Mouse (Mus musculus) limb, embryonic 11.5 days (tissue): ENCODE data around the gene Klf7. TPM values are rescaled to one million over a fixed set of nuclear protein-coding genes. Genes with fewer than 3 reads are reported as not detected.
"Not testable (repeated sequence)": the region's sequence is repeated elsewhere in the genome, so short reads cannot be mapped to it uniquely, and the experiment has no call there.

Experiments used
- ATAC-seq: fragments of 200-750 bp; cut with Nextera tagmentation; 2 replicates; pipeline ENCODE4 v1.8.0; 2017; ENCODE audit warnings: low read depth; ENCODE audit not compliant: insufficient number of reproducible peaks, low FRiP score, low TSS enrichment
- DNase-seq: peaks from one replicate; pipeline ENCODE4 v3.0.0-alpha.2; 2015; ENCODE audit warnings: low spot score
- H3K27ac ChIP-seq: fragments of 300-500 bp; sonication (generic); replicated peaks from 2 replicates; pipeline ENCODE4 v1.5.1; 2014; ENCODE audit warnings: low read depth, mild to moderate bottlenecking, low read length
- H3K27me3 ChIP-seq: fragments of 300-500 bp; sonication (generic); 2 replicates; pipeline ENCODE4 v1.6.1; 2014; ENCODE audit warnings: mild to moderate bottlenecking, low read length, mixed read lengths; ENCODE audit not compliant: control insufficient read depth, insufficient read depth
- H3K36me3 ChIP-seq: fragments of 300-500 bp; sonication (generic); 2 replicates; pipeline ENCODE4 v1.6.1; 2014; ENCODE audit warnings: mild to moderate bottlenecking, low read length, moderate library complexity, mixed read lengths; ENCODE audit not compliant: control insufficient read depth, insufficient read depth
- H3K4me1 ChIP-seq: fragments of 300-500 bp; sonication (generic); 2 replicates; pipeline ENCODE4 v1.6.1; 2014; ENCODE audit warnings: low read length, mixed read lengths; ENCODE audit not compliant: control insufficient read depth, insufficient read depth
- H3K4me2 ChIP-seq: fragments of 300-500 bp; sonication (generic); 2 replicates; pipeline ENCODE4 v1.6.1; 2014; ENCODE audit warnings: low read depth, mild to moderate bottlenecking, moderate library complexity; ENCODE audit not compliant: severe bottlenecking
- H3K4me3 ChIP-seq: fragments of 300-500 bp; sonication (generic); 2 replicates; pipeline ENCODE4 v1.5.1; 2014; ENCODE audit warnings: low read depth, low read length
- H3K9ac ChIP-seq: fragments of 300-500 bp; sonication (generic); 2 replicates; pipeline ENCODE4 v1.6.1; 2014; ENCODE audit warnings: mild to moderate bottlenecking, low read length
- H3K9me3 ChIP-seq: fragments of 300-500 bp; sonication (generic); 2 replicates; pipeline ENCODE4 v1.6.1; 2016; ENCODE audit warnings: low read length; ENCODE audit not compliant: control insufficient read depth
- WGBS: fragments of 180-500 bp; shearing (Covaris S2); extraction: QIAGEN DNeasy Blood & Tissue Kit; methylation state at CpG from one replicate; pipeline ENCODE4 v1.1.7; 2014; 5-methylcytosine and 5-hydroxymethylcytosine counted together
- polyA plus RNA-seq: library from polyadenylated mRNA; unstranded; fragments of >200 nt; fragmentation: Nextera tagmentation; extraction: Ambion mirVana; gene quantifications from 2 replicates; pipeline ENCODE4 v1.2.1, GENCODE M21; 2014

Klf7 gene
- polyA plus RNA-seq, 1 experiment from 2014 or later: 13.1 TPM

DNA sequence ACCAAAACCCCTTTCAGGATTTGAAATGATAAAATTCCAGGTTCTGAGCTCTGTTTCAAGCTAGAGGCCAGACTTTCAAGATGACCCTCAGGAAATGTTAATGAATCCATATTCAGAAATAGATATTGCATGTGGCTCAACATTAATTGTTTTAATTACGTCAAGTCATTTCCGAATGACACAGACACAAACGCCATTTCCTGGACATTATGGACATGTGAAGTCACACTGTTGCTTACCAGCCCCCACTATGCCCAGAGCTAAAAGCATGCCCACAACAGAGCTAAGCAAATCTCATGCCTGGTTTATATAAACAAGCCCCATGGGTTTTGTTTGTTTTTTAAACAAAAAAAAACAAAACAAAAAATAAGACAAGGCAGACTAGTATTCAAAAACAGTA, 7.5 kb downstream of the Klf7 start:
- ATAC-seq: no peak
- WGBS: 84% methylated on average over 3 of the region's 3 CpGs
- H3K27me3 ChIP-seq: no peaks in the 10 kb centered on the region

DNA sequence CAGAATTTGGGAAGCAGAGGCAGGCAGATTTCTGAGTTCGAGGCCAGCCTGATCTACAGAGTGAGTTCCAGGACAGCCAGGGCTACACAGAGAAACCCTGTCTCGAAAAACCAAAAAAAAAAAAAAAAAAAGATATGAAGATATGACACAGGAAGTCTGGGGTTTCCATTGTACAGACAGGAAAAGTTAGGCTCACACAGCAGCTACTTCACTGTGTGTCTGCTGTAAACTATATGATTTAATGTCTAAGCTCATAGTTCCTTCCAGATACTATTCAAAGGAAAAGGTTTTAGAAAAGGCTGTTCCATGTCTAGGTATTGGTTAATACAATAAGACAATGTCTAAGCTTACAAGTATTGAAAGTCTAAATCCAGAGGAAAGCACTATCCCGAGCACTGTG, 13.4 kb downstream of the Klf7 start:
- not testable (repeated sequence) for H3K4me1 ChIP-seq, H3K27me3 ChIP-seq, H3K36me3 ChIP-seq, ATAC-seq, H3K4me2 ChIP-seq, H3K9ac ChIP-seq, DNase-seq, H3K27ac ChIP-seq, H3K9me3 ChIP-seq, H3K4me3 ChIP-seq
- WGBS: 98% methylated on average over 2 of the region's 3 CpGs

More for the DNA sequence above, 7.5 kb downstream of the Klf7 start:
- Histone ChIP-seq H3K9ac (no peak overlapping the region), H3K4me1 (peaks cover 4% of the 10 kb centered on the region; the same call in 1 of the 2 replicates), H3K9me3 (no peaks in the 10 kb centered on the region), H3K36me3 (no peaks in the 10 kb centered on the region), H3K4me2 (no peak overlapping the region), H3K27ac (no peak overlapping the region), H3K4me3 (no peak overlapping the region)
- DNase-seq: no peak

DNA sequence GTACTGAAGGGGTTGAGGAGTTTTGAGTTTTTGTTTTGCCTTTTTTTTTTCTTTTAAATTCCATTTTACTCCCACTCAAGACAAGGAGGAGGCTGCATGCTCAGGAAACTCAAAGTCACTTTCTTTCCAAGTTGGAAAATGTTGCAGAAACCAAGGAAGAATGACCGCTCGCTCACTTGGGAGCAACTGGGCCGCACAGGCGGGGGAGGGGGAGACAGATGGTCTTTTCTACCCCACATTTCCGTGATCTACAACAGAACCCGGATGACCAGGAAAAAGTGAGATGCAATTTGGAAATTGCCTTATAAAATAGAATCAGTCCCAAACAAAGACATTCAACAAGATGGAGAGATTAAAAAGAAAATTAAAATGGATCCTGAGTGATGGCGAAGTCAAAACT, 14.6 kb downstream of the Klf7 start:
- no peak overlapping the region for H3K4me3 ChIP-seq
- DNase-seq (no peak), ATAC-seq (no peak)

DNA sequence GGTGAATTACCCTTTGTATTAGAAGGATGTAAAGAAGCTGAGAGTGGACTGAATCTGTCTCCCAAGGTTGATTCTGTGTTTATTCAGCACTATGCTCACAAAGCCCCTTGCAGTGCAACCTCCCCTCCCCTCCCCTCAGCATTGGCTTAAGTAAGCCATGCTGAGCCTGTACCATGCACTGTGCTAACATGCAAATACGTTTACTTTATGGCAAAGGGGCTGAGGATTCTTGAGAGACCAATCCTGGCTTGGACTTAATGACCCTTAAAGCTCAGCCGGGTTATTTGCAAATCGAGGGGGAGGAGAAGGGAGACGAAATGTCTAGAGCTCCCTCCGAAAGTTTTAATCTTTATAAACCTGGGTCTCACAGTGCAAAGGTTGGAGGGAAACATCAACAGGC, 16.0 kb downstream of the Klf7 start:
- ATAC-seq (no peak), DNase-seq (no peak)
- H3K9me3 ChIP-seq: no peaks in the 10 kb centered on the region
- H3K27ac ChIP-seq: no peak overlapping the region
- H3K9ac ChIP-seq: no peak overlapping the region
- no peaks in the 10 kb centered on the region for H3K27me3 ChIP-seq
- H3K36me3 ChIP-seq: no peaks in the 10 kb centered on the region
- 42% methylated on average over 5 of the region's 5 CpGs for WGBS
- H3K4me1 ChIP-seq: peaks cover 4% of the 10 kb centered on the region; the same call in 1 of the 2 replicates
- no peak overlapping the region for H3K4me2 ChIP-seq
- H3K4me3 ChIP-seq: no peak overlapping the region

More for the DNA sequence above, 14.6 kb downstream of the Klf7 start:
- WGBS: 75% methylated on average over 7 of the region's 7 CpGs
- H3K4me1 ChIP-seq: no peaks in the 10 kb centered on the region; the same call in 1 of the 2 replicates
- no peaks in the 10 kb centered on the region for H3K9me3 ChIP-seq
- H3K27ac ChIP-seq: no peak overlapping the region
- no peak overlapping the region for H3K9ac ChIP-seq
- H3K4me2 ChIP-seq: no peak overlapping the region
- H3K36me3 ChIP-seq: no peaks in the 10 kb centered on the region
- H3K27me3 ChIP-seq: no peaks in the 10 kb centered on the region

DNA sequence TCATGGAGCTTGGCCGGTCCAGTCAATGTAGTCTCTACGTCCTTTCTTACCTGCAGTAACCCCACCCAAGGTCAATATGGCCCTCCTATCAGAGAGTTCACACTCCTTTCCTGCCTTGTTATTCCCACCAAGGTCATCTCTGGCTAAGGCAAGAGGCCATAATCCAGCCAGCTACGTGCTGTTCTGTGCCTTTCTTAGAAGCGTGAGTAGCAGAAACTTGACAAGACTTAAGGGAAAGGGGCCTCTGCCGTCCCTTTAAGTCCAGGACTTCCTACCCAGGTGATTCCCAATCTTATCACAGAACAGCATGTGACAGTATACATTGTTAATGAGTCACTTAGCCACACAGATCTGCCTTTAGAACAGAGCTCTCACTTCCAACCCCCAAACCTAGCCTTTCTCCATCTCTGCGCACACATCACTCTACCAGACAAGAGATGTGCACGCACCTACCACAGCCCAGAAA, 16.9 kb downstream of the Klf7 start:
- Histone ChIP-seq H3K4me3 (no peak overlapping the region), H3K4me2 (no peak overlapping the region), H3K9me3 (no peaks in the 10 kb centered on the region), H3K36me3 (no peaks in the 10 kb centered on the region), H3K9ac (no peak overlapping the region), H3K27ac (no peak overlapping the region), H3K27me3 (no peaks in the 10 kb centered on the region), H3K4me1 (peaks cover 4% of the 10 kb centered on the region; the same call in 1 of the 2 replicates)
- WGBS: 95% methylated on average over 7 of the region's 7 CpGs
- ATAC-seq: no peak
- no peak for DNase-seq

DNA sequence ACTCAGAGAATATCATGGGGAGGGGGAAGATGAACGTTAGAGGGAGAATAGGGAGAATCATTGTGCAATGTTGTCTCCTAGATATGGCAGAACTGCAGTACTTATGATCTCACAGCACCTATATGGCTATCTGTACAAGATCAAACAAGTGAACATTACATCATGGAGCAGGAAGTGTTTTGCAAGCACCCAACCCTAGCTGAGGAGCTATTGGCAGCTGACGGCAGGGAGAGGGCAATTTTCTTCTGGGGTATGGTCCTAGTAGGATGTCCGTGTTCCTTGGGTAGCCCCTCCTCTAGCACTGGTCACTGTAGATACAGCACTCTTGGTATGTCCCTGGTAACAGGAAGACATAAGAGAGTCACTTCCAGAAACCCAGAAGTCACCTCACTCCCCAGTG, 17.4 kb downstream of the Klf7 start:
- Histone ChIP-seq H3K27ac (no peak overlapping the region), H3K4me1 (peaks cover 4% of the 10 kb centered on the region; the same call in 1 of the 2 replicates), H3K9me3 (no peaks in the 10 kb centered on the region), H3K36me3 (no peaks in the 10 kb centered on the region), H3K4me2 (no peak overlapping the region), H3K4me3 (no peak overlapping the region), H3K9ac (no peak overlapping the region), H3K27me3 (no peaks in the 10 kb centered on the region)
- ATAC-seq (no peak), DNase-seq (no peak)
- 94% methylated on average over 3 of the region's 3 CpGs for WGBS

DNA sequence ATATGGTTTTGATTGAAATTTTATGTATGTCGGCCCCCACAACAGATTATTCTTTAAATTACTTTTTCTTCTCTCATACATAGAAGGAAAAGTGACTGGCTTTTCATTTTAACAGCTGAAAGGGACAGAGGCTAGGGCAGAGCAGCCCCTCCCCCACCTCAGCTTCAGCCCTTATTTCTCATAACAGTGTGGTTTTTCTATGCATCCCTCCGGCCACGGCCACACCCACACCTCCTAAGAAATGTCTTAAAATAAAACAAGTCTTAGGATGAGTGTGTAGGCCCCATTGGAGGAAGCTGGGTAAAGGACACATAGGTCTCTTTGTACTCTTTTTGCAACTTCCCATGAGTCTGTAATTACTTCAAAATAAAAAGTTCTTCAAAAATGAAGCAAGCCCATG, 20.8 kb downstream of the Klf7 start:
- no peak overlapping the region for H3K27ac ChIP-seq
- 60% methylated on average over 3 of the region's 3 CpGs for WGBS

DNA sequence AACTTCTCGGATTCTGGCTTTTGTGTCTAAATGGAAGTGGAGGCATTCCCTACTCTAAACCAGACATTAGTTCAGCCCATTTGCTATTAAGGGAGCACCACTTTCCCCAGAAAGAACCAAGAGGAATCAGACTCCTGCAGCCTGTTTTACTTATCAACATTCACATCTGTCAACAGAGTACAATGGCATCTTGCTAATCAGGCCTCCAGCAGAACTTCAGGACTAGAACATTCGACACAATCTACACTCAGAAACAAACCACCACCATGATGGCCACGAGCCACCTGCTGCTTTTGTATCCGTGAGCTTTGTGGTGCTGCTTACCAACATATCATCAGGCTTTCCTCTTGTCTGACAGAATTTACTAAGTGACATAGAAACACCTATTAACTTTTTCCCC, 23.3 kb downstream of the Klf7 start:
- H3K27ac ChIP-seq: no peak overlapping the region
- H3K4me2 ChIP-seq: no peak overlapping the region
- no peak overlapping the region for H3K4me3 ChIP-seq
- H3K9me3 ChIP-seq: no peaks in the 10 kb centered on the region
- WGBS: 72% methylated on average over 4 of the region's 4 CpGs
- H3K9ac ChIP-seq: no peak overlapping the region
- DNase-seq (no peak), ATAC-seq (no peak)
- H3K27me3 ChIP-seq: no peaks in the 10 kb centered on the region
- H3K4me1 ChIP-seq: peaks cover 12% of the 10 kb centered on the region; the same call in 1 of the 2 replicates
- H3K36me3 ChIP-seq: no peaks in the 10 kb centered on the region

More for the DNA sequence above, 20.8 kb downstream of the Klf7 start:
- Histone ChIP-seq H3K4me2 (no peak overlapping the region), H3K36me3 (no peaks in the 10 kb centered on the region), H3K4me3 (no peak overlapping the region), H3K27me3 (no peaks in the 10 kb centered on the region), H3K4me1 (peaks cover 12% of the 10 kb centered on the region; the same call in 1 of the 2 replicates), H3K9me3 (no peaks in the 10 kb centered on the region), H3K9ac (no peak overlapping the region)
- ATAC-seq (no peak), DNase-seq (no peak)
